Mouse (Mus musculus): ENCODE measurements around the gene Slc35d2. TPM values are rescaled to one million over a fixed set of nuclear protein-coding genes. Genes with fewer than 3 reads are reported as not detected.

Gene Slc35d2
- polyA plus RNA-seq, 1 experiment from 2014 or later: 3.4 TPM

Other genes with a start within 250 kb of the Slc35d2 start
- 0.36 TPM in 1 of 2 replicates, not detected in the other for gene Hsd17b3, start 40.1 kb downstream of the Slc35d2 start, polyA plus RNA-seq (2016; fragmentation: Nextera tagmentation; extraction: Ambion mirVana)
- 18.9 and 21.0 TPM in 2 replicates for gene Zfp367, start 23.8 kb upstream of the Slc35d2 start, polyA plus RNA-seq (2016; fragmentation: Nextera tagmentation; extraction: Ambion mirVana)
- 19.0 and 21.7 TPM in 2 replicates for gene Habp4, start 32.5 kb upstream of the Slc35d2 start, polyA plus RNA-seq (2016; fragmentation: Nextera tagmentation; extraction: Ambion mirVana)
- gene Cdc14b, start 145.9 kb upstream of the Slc35d2 start, polyA plus RNA-seq (2016; fragmentation: Nextera tagmentation; extraction: Ambion mirVana): 9.5 and 12.6 TPM in 2 replicates
- gene Aaed1, start 183.3 kb upstream of the Slc35d2 start, polyA plus RNA-seq (2016; fragmentation: Nextera tagmentation; extraction: Ambion mirVana): 22.9 and 25.3 TPM in 2 replicates
- 143 and 159 TPM in 2 replicates for gene Ctsl, start 241.5 kb upstream of the Slc35d2 start, polyA plus RNA-seq (2016; fragmentation: Nextera tagmentation; extraction: Ambion mirVana)